Mouse (Mus musculus) cerebellum, adult 11-12 months (tissue): Measurements from ENCODE around the gene Clasp1.
"Not testable (repeated sequence)": the region's sequence is repeated elsewhere in the genome, so short reads cannot be mapped to it uniquely, and the experiment has no call there.

ENCODE experiments used
- DNase-seq: peaks from one replicate; pipeline ENCODE4 v3.0.0; 2022

Gene Clasp1

GRCm38 (mm10) chr1:118598339-118598738, 209.5 kb downstream of the Clasp1 start:
- DNase-seq = peak; percentile 78

GRCm38 (mm10) chr1:118613631-118614183, 224.8 kb downstream of the Clasp1 start:
- DNase-seq = no peak

GRCm38 (mm10) chr1:118621055-118621454, 232.2 kb downstream of the Clasp1 start:
- DNase-seq = not testable (repeated sequence)

GRCm38 (mm10) chr1:118622857-118623256, 234.0 kb downstream of the Clasp1 start:
- no peak for DNase-seq

GRCm38 (mm10) chr1:118625461-118625860, 236.6 kb downstream of the Clasp1 start:
- DNase-seq = no peak

- no peak for DNase-seq
Observed at GRCm38 (mm10) chr1:118625921-118626320, 237.1 kb downstream of the Clasp1 start.

GRCm38 (mm10) chr1:118626452-118626851, 237.6 kb downstream of the Clasp1 start:
- DNase-seq = no peak

GRCm38 (mm10) chr1:118627781-118628464, 239.1 kb downstream of the Clasp1 start, which contains the start of gene Tfcp2l1:
TSS of gene Tfcp2l1 (plus strand) at chr1:118627945.
- peak; percentile 55 for DNase-seq

GRCm38 (mm10) chr1:118633415-118633980, 244.6 kb downstream of the Clasp1 start:
- no peak for DNase-seq

- no peak for DNase-seq
Observed at GRCm38 (mm10) chr1:118642296-118642999, 253.6 kb downstream of the Clasp1 start.

GRCm38 (mm10) chr1:118643138-118643979, 254.5 kb downstream of the Clasp1 start:
- DNase-seq = peak; percentile 4

- DNase-seq = no peak
Observed at GRCm38 (mm10) chr1:118645701-118646100, 256.8 kb downstream of the Clasp1 start.

GRCm38 (mm10) chr1:118648015-118648414, 259.2 kb downstream of the Clasp1 start:
- no peak for DNase-seq

GRCm38 (mm10) chr1:118649933-118650770, 261.3 kb downstream of the Clasp1 start:
- DNase-seq = no peak

- DNase-seq = no peak
Observed at GRCm38 (mm10) chr1:118650771-118651080, 261.9 kb downstream of the Clasp1 start.

- no peak for DNase-seq
Observed at GRCm38 (mm10) chr1:118658716-118659115, 269.9 kb downstream of the Clasp1 start.

- no peak for DNase-seq
Observed at GRCm38 (mm10) chr1:118660880-118661465, 272.1 kb downstream of the Clasp1 start.
